Mouse (Mus musculus): ENCODE data around the gene Ogfod3. TPM values are rescaled to one million over a fixed set of nuclear protein-coding genes. Genes with fewer than 3 reads are reported as not detected.

The Ogfod3 gene
- polyA plus RNA-seq, 2 experiments, result 5.6 to 13.3 TPM

GRCm38 (mm10) chr11:121200781-121201180, 3.7 kb downstream of the Ogfod3 start:
- H3K4me1 ChIP-seq (replicated peaks; ENCODE audit: control insufficient read depth in 2 of 2, insufficient read depth in 2 of 2, low read length in 1 of 2), result peaks cover 0 to 10% of the 10 kb centered on the region in 2 experiments; a peak in 3 of 4 replicates
- TF ChIP-seq EP300 (IDR thresholded peaks at IDR 0.05; ENCODE audit: low read depth), result no peak
- TF ChIP-seq CTCF (IDR thresholded peaks at IDR 0.05; ENCODE audit: low read depth), result no peak
- no peak overlapping the region for H3K9ac ChIP-seq (replicated peaks)
- no peak overlapping the region for H3K4me3 ChIP-seq (ENCODE audit: insufficient read depth in 1 of 2, low read depth in 2 of 2, low read length in 2 of 2)
- no peaks in the 10 kb centered on the region for H3K27me3 ChIP-seq (ENCODE audit: control insufficient read depth, insufficient read depth, low read length)
- 77% methylated on average over 6 of the region's 6 CpGs for WGBS (ENCODE audit: insufficient replicate concordance)
- no peak overlapping the region for H3K27ac ChIP-seq
- H3K36me3 ChIP-seq (replicated peaks; ENCODE audit: control insufficient read depth, insufficient read depth, low read depth), result no peaks in the 10 kb centered on the region
- DNase-seq (ENCODE audit: low read depth in 3 of 3, low spot score in 3 of 3), result no peak
- ATAC-seq (ENCODE audit: insufficient read depth), result no peak
- H3K9me3 ChIP-seq (ENCODE audit: control insufficient read depth, low read length), result no peaks in the 10 kb centered on the region
- no peak overlapping the region for H3K4me2 ChIP-seq (ENCODE audit: low read depth)

- DNase-seq (ENCODE audit: low read depth in 3 of 3, low spot score in 3 of 3) (no peak), ATAC-seq (ENCODE audit: insufficient read depth) (no peak)
- no peaks in the 10 kb centered on the region for H3K9me3 ChIP-seq (ENCODE audit: control insufficient read depth, low read length)
- no peak overlapping the region for H3K4me3 ChIP-seq (ENCODE audit: insufficient read depth in 1 of 2, low read depth in 2 of 2, low read length in 2 of 2)
- H3K36me3 ChIP-seq (replicated peaks; ENCODE audit: control insufficient read depth, insufficient read depth, low read depth), result no peaks in the 10 kb centered on the region
- H3K4me1 ChIP-seq (replicated peaks; ENCODE audit: control insufficient read depth in 2 of 2, insufficient read depth in 2 of 2, low read length in 1 of 2), result peaks cover 0 to 7% of the 10 kb centered on the region in 2 experiments; a peak in 2 of 4 replicates
- H3K9ac ChIP-seq (replicated peaks), result no peak overlapping the region
- H3K27me3 ChIP-seq (ENCODE audit: control insufficient read depth, insufficient read depth, low read length), result no peaks in the 10 kb centered on the region
- H3K4me2 ChIP-seq (ENCODE audit: low read depth), result no peak overlapping the region
- H3K27ac ChIP-seq, result no peak overlapping the region
- TF ChIP-seq EP300 (IDR thresholded peaks at IDR 0.05; ENCODE audit: low read depth), result no peak
- no peak for TF ChIP-seq CTCF (IDR thresholded peaks at IDR 0.05; ENCODE audit: low read depth)
- WGBS (ENCODE audit: insufficient replicate concordance), result 61% methylated on average over 4 of the region's 4 CpGs
These were observed 4.7 kb downstream of the Ogfod3 start for GRCm38 (mm10) chr11:121199851-121200250.

- no peak for DNase-seq (ENCODE audit: low read depth in 3 of 3, low spot score in 3 of 3)
- no peak overlapping the region for H3K4me3 ChIP-seq (ENCODE audit: insufficient read depth in 1 of 2, low read depth in 2 of 2, low read length in 2 of 2)
- no peaks in the 10 kb centered on the region for H3K9me3 ChIP-seq (ENCODE audit: control insufficient read depth, low read length)
- H3K27me3 ChIP-seq (ENCODE audit: control insufficient read depth, insufficient read depth, low read length), result no peaks in the 10 kb centered on the region
- no peak overlapping the region for H3K27ac ChIP-seq
- no peak overlapping the region for H3K4me2 ChIP-seq (ENCODE audit: low read depth)
- H3K4me1 ChIP-seq (replicated peaks; ENCODE audit: control insufficient read depth in 2 of 2, insufficient read depth in 2 of 2, low read length in 1 of 2), result peaks cover 0 to 4% of the 10 kb centered on the region in 2 experiments; a peak in 2 of 4 replicates
- H3K9ac ChIP-seq (replicated peaks), result no peak overlapping the region
- 52% methylated on average over 2 of the region's 2 CpGs for WGBS (ENCODE audit: insufficient replicate concordance)
- no peak for TF ChIP-seq CTCF (IDR thresholded peaks at IDR 0.05; ENCODE audit: low read depth)
- no peak for TF ChIP-seq EP300 (IDR thresholded peaks at IDR 0.05; ENCODE audit: low read depth)
- ATAC-seq (ENCODE audit: insufficient read depth), result no peak
- H3K36me3 ChIP-seq (replicated peaks; ENCODE audit: control insufficient read depth, insufficient read depth, low read depth), result no peaks in the 10 kb centered on the region
These were observed 5.9 kb downstream of the Ogfod3 start for GRCm38 (mm10) chr11:121198622-121199021.

GRCm38 (mm10) chr11:121193415-121193814, 11.1 kb downstream of the Ogfod3 start:
- H3K27ac ChIP-seq, result no peak overlapping the region
- no peaks in the 10 kb centered on the region for H3K4me1 ChIP-seq (replicated peaks; ENCODE audit: control insufficient read depth in 2 of 2, insufficient read depth in 2 of 2, low read length in 1 of 2)
- DNase-seq (ENCODE audit: low read depth in 3 of 3, low spot score in 3 of 3) (no peak), ATAC-seq (ENCODE audit: insufficient read depth) (no peak)
- H3K27me3 ChIP-seq (ENCODE audit: control insufficient read depth, insufficient read depth, low read length), result no peaks in the 10 kb centered on the region
- no peak overlapping the region for H3K4me2 ChIP-seq (ENCODE audit: low read depth)
- no peak overlapping the region for H3K9ac ChIP-seq (replicated peaks)
- TF ChIP-seq EP300 (IDR thresholded peaks at IDR 0.05; ENCODE audit: low read depth), result no peak
- TF ChIP-seq CTCF (IDR thresholded peaks at IDR 0.05; ENCODE audit: low read depth), result no peak
- no peaks in the 10 kb centered on the region for H3K9me3 ChIP-seq (ENCODE audit: control insufficient read depth, low read length)
- H3K36me3 ChIP-seq (replicated peaks; ENCODE audit: control insufficient read depth, insufficient read depth, low read depth), result no peaks in the 10 kb centered on the region
- no peak overlapping the region for H3K4me3 ChIP-seq (ENCODE audit: insufficient read depth in 1 of 2, low read depth in 2 of 2, low read length in 2 of 2)
- WGBS (ENCODE audit: insufficient replicate concordance), result 61% methylated on average over 3 of the region's 3 CpGs

GRCm38 (mm10) chr11:121192742-121193141, 11.8 kb downstream of the Ogfod3 start:
- Histone ChIP-seq H3K9ac (replicated peaks) (no peak overlapping the region), H3K27me3 (ENCODE audit: control insufficient read depth, insufficient read depth, low read length) (no peaks in the 10 kb centered on the region), H3K27ac (no peak overlapping the region), H3K4me2 (ENCODE audit: low read depth) (no peak overlapping the region), H3K9me3 (ENCODE audit: control insufficient read depth, low read length) (no peaks in the 10 kb centered on the region), H3K4me3 (ENCODE audit: insufficient read depth in 1 of 2, low read depth in 2 of 2, low read length in 2 of 2) (no peak overlapping the region), H3K4me1 (replicated peaks; ENCODE audit: control insufficient read depth in 2 of 2, insufficient read depth in 2 of 2, low read length in 1 of 2) (no peaks in the 10 kb centered on the region), H3K36me3 (replicated peaks; ENCODE audit: control insufficient read depth, insufficient read depth, low read depth) (no peaks in the 10 kb centered on the region)
- ATAC-seq (ENCODE audit: insufficient read depth), result no peak
- no peak for DNase-seq (ENCODE audit: low read depth in 3 of 3, low spot score in 3 of 3)
- 25% methylated on average over 2 of the region's 2 CpGs for WGBS (ENCODE audit: insufficient replicate concordance)
- TF ChIP-seq CTCF (IDR thresholded peaks at IDR 0.05; ENCODE audit: low read depth) (no peak), EP300 (IDR thresholded peaks at IDR 0.05; ENCODE audit: low read depth) (no peak)

Data from liver, embryonic 14.5 days (tissue).